Mouse (Mus musculus) limb, embryonic 11.5 days (tissue): Measurements from ENCODE around the gene Mrps27. TPM values are rescaled to one million over a fixed set of nuclear protein-coding genes. Genes with fewer than 3 reads are reported as not detected.

Source experiments
- ATAC-seq: fragments of 200-750 bp; cut with Nextera tagmentation; 2 replicates; pipeline ENCODE4 v1.8.0; 2017; ENCODE audit warnings: low read depth; ENCODE audit not compliant: insufficient number of reproducible peaks, low FRiP score, low TSS enrichment
- DNase-seq: peaks from one replicate; pipeline ENCODE4 v3.0.0-alpha.2; 2015; ENCODE audit warnings: low spot score
- H3K27ac ChIP-seq: fragments of 300-500 bp; sonication (generic); replicated peaks from 2 replicates; pipeline ENCODE4 v1.5.1; 2014; ENCODE audit warnings: low read depth, mild to moderate bottlenecking, low read length
- H3K27me3 ChIP-seq: fragments of 300-500 bp; sonication (generic); 2 replicates; pipeline ENCODE4 v1.6.1; 2014; ENCODE audit warnings: mild to moderate bottlenecking, low read length, mixed read lengths; ENCODE audit not compliant: control insufficient read depth, insufficient read depth
- H3K36me3 ChIP-seq: fragments of 300-500 bp; sonication (generic); 2 replicates; pipeline ENCODE4 v1.6.1; 2014; ENCODE audit warnings: mild to moderate bottlenecking, low read length, moderate library complexity, mixed read lengths; ENCODE audit not compliant: control insufficient read depth, insufficient read depth
- H3K4me1 ChIP-seq: fragments of 300-500 bp; sonication (generic); 2 replicates; pipeline ENCODE4 v1.6.1; 2014; ENCODE audit warnings: low read length, mixed read lengths; ENCODE audit not compliant: control insufficient read depth, insufficient read depth
- H3K4me2 ChIP-seq: fragments of 300-500 bp; sonication (generic); 2 replicates; pipeline ENCODE4 v1.6.1; 2014; ENCODE audit warnings: low read depth, mild to moderate bottlenecking, moderate library complexity; ENCODE audit not compliant: severe bottlenecking
- H3K4me3 ChIP-seq: fragments of 300-500 bp; sonication (generic); 2 replicates; pipeline ENCODE4 v1.5.1; 2014; ENCODE audit warnings: low read depth, low read length
- H3K9ac ChIP-seq: fragments of 300-500 bp; sonication (generic); 2 replicates; pipeline ENCODE4 v1.6.1; 2014; ENCODE audit warnings: mild to moderate bottlenecking, low read length
- H3K9me3 ChIP-seq: fragments of 300-500 bp; sonication (generic); 2 replicates; pipeline ENCODE4 v1.6.1; 2016; ENCODE audit warnings: low read length; ENCODE audit not compliant: control insufficient read depth
- WGBS: fragments of 180-500 bp; shearing (Covaris S2); extraction: QIAGEN DNeasy Blood & Tissue Kit; methylation state at CpG from one replicate; pipeline ENCODE4 v1.1.7; 2014; 5-methylcytosine and 5-hydroxymethylcytosine counted together
- polyA plus RNA-seq: library from polyadenylated mRNA; unstranded; fragments of >200 nt; fragmentation: Nextera tagmentation; extraction: Ambion mirVana; gene quantifications from 2 replicates; pipeline ENCODE4 v1.2.1, GENCODE M21; 2014

Gene Mrps27
- polyA plus RNA-seq, 1 experiment from 2014 or later: 76.4 TPM

- WGBS: 91% methylated on average over 6 of the region's 6 CpGs
- Histone ChIP-seq H3K4me2 (no peak overlapping the region), H3K36me3 (no peaks in the 10 kb centered on the region; the same call in 1 of the 2 replicates), H3K9ac (no peak overlapping the region), H3K4me1 (no peaks in the 10 kb centered on the region), H3K27ac (no peak overlapping the region), H3K27me3 (no peaks in the 10 kb centered on the region), H3K4me3 (no peak overlapping the region), H3K9me3 (no peaks in the 10 kb centered on the region)
- ATAC-seq (no peak), DNase-seq (no peak)
These were observed 41.3 kb downstream of the Mrps27 start for GRCm38 (mm10) chr13:99385911-99386310.

GRCm38 (mm10) chr13:99386341-99386740, 41.8 kb downstream of the Mrps27 start:
- H3K4me3 ChIP-seq: no peak overlapping the region
- ATAC-seq (no peak), DNase-seq (no peak)
- H3K4me1 ChIP-seq: no peaks in the 10 kb centered on the region
- H3K36me3 ChIP-seq: no peaks in the 10 kb centered on the region; the same call in 1 of the 2 replicates
- no peak overlapping the region for H3K4me2 ChIP-seq
- H3K9me3 ChIP-seq: no peaks in the 10 kb centered on the region
- no peak overlapping the region for H3K9ac ChIP-seq
- no peaks in the 10 kb centered on the region for H3K27me3 ChIP-seq
- WGBS: 94% methylated on average over 7 of the region's 7 CpGs
- no peak overlapping the region for H3K27ac ChIP-seq

GRCm38 (mm10) chr13:99387901-99388811, 43.6 kb downstream of the Mrps27 start:
- 78% methylated on average over 7 of the region's 7 CpGs for WGBS
- Histone ChIP-seq H3K4me1 (no peaks in the 10 kb centered on the region), H3K9ac (no peak overlapping the region), H3K27ac (no peak overlapping the region), H3K4me3 (no peak overlapping the region), H3K4me2 (no peak overlapping the region), H3K9me3 (no peaks in the 10 kb centered on the region), H3K36me3 (no peaks in the 10 kb centered on the region; the same call in 1 of the 2 replicates), H3K27me3 (no peaks in the 10 kb centered on the region)
- ATAC-seq (no peak), DNase-seq (no peak)

- no peak overlapping the region for H3K27ac ChIP-seq
- H3K4me2 ChIP-seq: no peak overlapping the region
- no peaks in the 10 kb centered on the region for H3K9me3 ChIP-seq
- ATAC-seq (no peak), DNase-seq (no peak)
- H3K9ac ChIP-seq: no peak overlapping the region
- H3K36me3 ChIP-seq: 0 out of 2 replicates have a peak, but pooled peaks cover 2% of the 10 kb centered on the region
- H3K4me1 ChIP-seq: no peaks in the 10 kb centered on the region
- 90% methylated on average over 3 of the region's 3 CpGs for WGBS
- H3K27me3 ChIP-seq: no peaks in the 10 kb centered on the region
- H3K4me3 ChIP-seq: no peak overlapping the region
These were observed 46.8 kb downstream of the Mrps27 start for GRCm38 (mm10) chr13:99391417-99391816.

- DNase-seq: no peak
- Histone ChIP-seq H3K9me3 (no peaks in the 10 kb centered on the region), H3K9ac (no peak overlapping the region), H3K27ac (no peak overlapping the region), H3K4me1 (0 out of 2 replicates have a peak, but pooled peaks cover under 1% of the 10 kb centered on the region), H3K4me2 (no peak overlapping the region), H3K36me3 (0 out of 2 replicates have a peak, but pooled peaks cover 2% of the 10 kb centered on the region), H3K4me3 (no peak overlapping the region), H3K27me3 (no peaks in the 10 kb centered on the region)
- ATAC-seq: no peak
- 85% methylated on average over 3 of the region's 3 CpGs for WGBS
These were observed 48.5 kb downstream of the Mrps27 start for GRCm38 (mm10) chr13:99393128-99393527.

- Histone ChIP-seq H3K36me3 (0 out of 2 replicates have a peak, but pooled peaks cover 2% of the 10 kb centered on the region), H3K4me2 (no peak overlapping the region), H3K4me1 (0 out of 2 replicates have a peak, but pooled peaks cover 2% of the 10 kb centered on the region), H3K4me3 (no peak overlapping the region), H3K9me3 (no peaks in the 10 kb centered on the region), H3K27ac (no peak overlapping the region), H3K9ac (no peak overlapping the region), H3K27me3 (no peaks in the 10 kb centered on the region)
- WGBS: 61% methylated on average over 3 of the region's 3 CpGs
- ATAC-seq (no peak), DNase-seq (no peak)
These were observed 50.1 kb downstream of the Mrps27 start for GRCm38 (mm10) chr13:99394694-99395093.

GRCm38 (mm10) chr13:99395531-99395930, 50.9 kb downstream of the Mrps27 start:
- Histone ChIP-seq H3K9ac (no peak overlapping the region), H3K9me3 (no peaks in the 10 kb centered on the region), H3K4me1 (0 out of 2 replicates have a peak, but pooled peaks cover 2% of the 10 kb centered on the region), H3K4me3 (no peak overlapping the region), H3K36me3 (peaks cover 3% of the 10 kb centered on the region; the same call in 1 of the 2 replicates), H3K27ac (no peak overlapping the region), H3K27me3 (no peaks in the 10 kb centered on the region), H3K4me2 (no peak overlapping the region)
- WGBS: 73% methylated on average over 12 of the region's 12 CpGs
- ATAC-seq (no peak), DNase-seq (no peak)

GRCm38 (mm10) chr13:99397228-99397627, 52.6 kb downstream of the Mrps27 start:
- H3K9me3 ChIP-seq: no peaks in the 10 kb centered on the region
- H3K4me2 ChIP-seq: no peak overlapping the region
- no peaks in the 10 kb centered on the region for H3K27me3 ChIP-seq
- peaks cover 5% of the 10 kb centered on the region; the same call in 1 of the 2 replicates for H3K36me3 ChIP-seq
- ATAC-seq: no peak
- H3K27ac ChIP-seq: no peak overlapping the region
- 0 out of 2 replicates have a peak, but pooled peaks cover 2% of the 10 kb centered on the region for H3K4me1 ChIP-seq
- no peak overlapping the region for H3K9ac ChIP-seq
- 77% methylated on average over 7 of the region's 7 CpGs for WGBS
- H3K4me3 ChIP-seq: no peak overlapping the region
- DNase-seq: no peak
